8 mouse cellular contexts compared by ENCODE assay signal in genomic region chr7:49120935-49121691, GRCm38 (mm10).
DNase-seq lines count a peak whose midpoint lies in the region; ATAC-seq and TF ChIP-seq lines count a peak whose summit lies in the region.

No protein-coding gene starts in this region.

- no peaks in the 10 kb centered on the region for H3K4me1 ChIP-seq in MEL (ENCODE audit: control insufficient read depth in 1 of 2, insufficient read depth in 2 of 2, low read length in 2 of 2)
- peaks cover 38% of the 10 kb centered on the region for H3K4me1 ChIP-seq in hindbrain, embryonic 10.5 days (replicated peaks)
- peaks cover 7% of the 10 kb centered on the region; the same call in 1 of the 2 replicates for H3K4me1 ChIP-seq in lung, embryonic 16.5 days (replicated peaks; ENCODE audit: control insufficient read depth, insufficient read depth, low read length)

- no peak overlapping the region for H3K4me2 ChIP-seq in lung, embryonic 16.5 days (ENCODE audit: low read depth, low read length)

- peak; percentile 96 for TF ChIP-seq RAD21 in MEL (IDR thresholded peaks at IDR 0.05; ENCODE audit: low read depth, low read length)

- TF ChIP-seq POLR2A in MEL (IDR thresholded peaks at IDR 0.05; ENCODE audit: control insufficient read depth in 1 of 2, insufficient read depth in 1 of 2, low read depth in 1 of 2, low read length in 2 of 2, poor library complexity in 1 of 2), result no peak

- H3K4me3 ChIP-seq in MEL (ENCODE audit: control insufficient read depth in 1 of 2, insufficient read depth in 1 of 2, low read depth in 2 of 2, low read length in 2 of 2), result peak overlapping the region; percentile 23 to 37
- peak overlapping the region; percentile 42 for H3K4me3 ChIP-seq in hindbrain, embryonic 10.5 days
- no peak overlapping the region for H3K4me3 ChIP-seq in lung, embryonic 16.5 days (ENCODE audit: low read length)

- TF ChIP-seq EP300 in MEL (IDR thresholded peaks at IDR 0.05; ENCODE audit: low read depth in 1 of 2, low read length in 2 of 2), result no peak

- no peaks in the 10 kb centered on the region for H3K9me3 ChIP-seq in MEL (replicated peaks; ENCODE audit: insufficient read depth, low read length)
- no peaks in the 10 kb centered on the region for H3K9me3 ChIP-seq in hindbrain, embryonic 10.5 days
- no peaks in the 10 kb centered on the region for H3K9me3 ChIP-seq in lung, embryonic 16.5 days (ENCODE audit: control insufficient read depth, low read length)

- no peaks in the 10 kb centered on the region for H3K36me3 ChIP-seq in MEL (ENCODE audit: control insufficient read depth in 1 of 2, insufficient read depth in 2 of 2, low read length in 2 of 2)
- no peaks in the 10 kb centered on the region for H3K36me3 ChIP-seq in hindbrain, embryonic 10.5 days
- no peaks in the 10 kb centered on the region for H3K36me3 ChIP-seq in lung, embryonic 16.5 days (ENCODE audit: control insufficient read depth, insufficient read depth, low read length)

- H3K9ac ChIP-seq in MEL (ENCODE audit: control insufficient read depth, low read depth, low read length, poor library complexity, severe bottlenecking), result 0 out of 2 replicates have a peak overlapping the region, but pooled peaks have one; percentile 5
- H3K9ac ChIP-seq in lung, embryonic 16.5 days (ENCODE audit: low read length), result no peak overlapping the region

- no peaks in the 10 kb centered on the region for H3K27me3 ChIP-seq in MEL (ENCODE audit: control insufficient read depth in 1 of 2, insufficient read depth in 2 of 2, low read length in 2 of 2)
- H3K27me3 ChIP-seq in hindbrain, embryonic 10.5 days (ENCODE audit: insufficient read depth, poor library complexity, severe bottlenecking), result peaks cover 49% of the 10 kb centered on the region
- no peaks in the 10 kb centered on the region for H3K27me3 ChIP-seq in lung, embryonic 16.5 days (ENCODE audit: control insufficient read depth, insufficient read depth, low read depth, low read length)

- ATAC-seq in lung, embryonic 16.5 days (ENCODE audit: low read depth), result peak; percentile 83

- no peaks in the 10 kb centered on the region for H3K79me2 ChIP-seq in MEL (ENCODE audit: control insufficient read depth, insufficient read depth, low read length, poor library complexity)

- peak; percentile 78 for DNase-seq in MEL (ENCODE audit: low read depth, low spot score)
- peak; percentile 94 for DNase-seq in cerebellum, adult 9-10 months
- peak; percentile 56 to 96 for DNase-seq in frontal cortex, adult 2 months (ENCODE audit: extremely low spot score in 1 of 2, low spot score in 1 of 2)
- peak; percentile 88 for DNase-seq in hindbrain, embryonic 10.5 days (ENCODE audit: low spot score)
- DNase-seq in layer of hippocampus, adult 9-10 months (ENCODE audit: low spot score), result peak; percentile 90
- peak; percentile 38 for DNase-seq in retina, adult 2 months (ENCODE audit: low read depth, low spot score)
- peak; percentile 79 for DNase-seq in thymus, postnatal 25 days

- TF ChIP-seq CTCF in MEL (IDR thresholded peaks at IDR 0.05 in 2 of 3, conservative IDR thresholded peaks at IDR 0.05 in 1 of 3; ENCODE audit: control insufficient read depth in 1 of 3, insufficient read depth in 1 of 3, low read depth in 2 of 3, low read length in 3 of 3, poor library complexity in 1 of 3, severe bottlenecking in 1 of 3), result peak; percentile 76 to 97 (median 95)

- H3K27ac ChIP-seq in MEL (ENCODE audit: control insufficient read depth, low read depth, low read length), result no peak overlapping the region
- H3K27ac ChIP-seq in hindbrain, embryonic 10.5 days, result peak overlapping the region; percentile 85
- H3K27ac ChIP-seq in lung, embryonic 16.5 days (ENCODE audit: low read length), result no peak overlapping the region

- 34% methylated on average over 20 of the region's 20 CpGs for WGBS in hindbrain, embryonic 10.5 days
- WGBS in lung, embryonic 16.5 days, result 31% methylated on average over 20 of the region's 20 CpGs

TF ChIP-seq in MEL, 35 proteins besides CTCF, POLR2A, EP300 and RAD21:
- TF ChIP-seq MYC (IDR thresholded peaks at IDR 0.05; ENCODE audit: low read depth, low read length) (no peak), MYB (IDR thresholded peaks at IDR 0.05; ENCODE audit: low read depth, low read length) (no peak), USF1 (IDR thresholded peaks at IDR 0.05; ENCODE audit: low read depth, low read length) (no peak), MAZ (IDR thresholded peaks at IDR 0.05; ENCODE audit: low read depth, low read length) (peak; percentile 62; the same call in 1 of the 2 replicates), JUND (IDR thresholded peaks at IDR 0.05; ENCODE audit: low read depth, low read length) (no peak), KAT2A (conservative IDR thresholded peaks at IDR 0.05; ENCODE audit: low read depth, low read length) (no peak), NRF1 (IDR thresholded peaks at IDR 0.05; ENCODE audit: insufficient read depth, low read depth, low read length, poor library complexity, severe bottlenecking) (peak; percentile 42; the same call in 1 of the 2 replicates), MXI1 (IDR thresholded peaks at IDR 0.05; ENCODE audit: low read depth, low read length) (no peak), SIN3A (IDR thresholded peaks at IDR 0.05; ENCODE audit: low read length) (no peak), SMC3 (IDR thresholded peaks at IDR 0.05; ENCODE audit: low read depth, low read length) (peak; percentile 97), MEF2A (IDR thresholded peaks at IDR 0.05; ENCODE audit: extremely low read depth, insufficient replicate concordance, low read depth, low read length, poor library complexity, severe bottlenecking) (no peak), ZC3H11A (IDR thresholded peaks at IDR 0.05; ENCODE audit: low read depth, low read length) (peak; percentile 94), GABPA (IDR thresholded peaks at IDR 0.05; ENCODE audit: low read depth, low read length) (no peak), BHLHE40 (IDR thresholded peaks at IDR 0.05; ENCODE audit: borderline replicate concordance, low read depth, low read length) (no peak), POLR2AphosphoS5 (IDR thresholded peaks at IDR 0.05; ENCODE audit: borderline replicate concordance, low read depth, low read length) (no peak), ETS1 (IDR thresholded peaks at IDR 0.05; ENCODE audit: low read depth, low read length) (no peak), GATA1 (IDR thresholded peaks at IDR 0.05; ENCODE audit: low read depth, low read length) (peak; percentile 59), HCFC1 (IDR thresholded peaks at IDR 0.05; ENCODE audit: low read depth, low read length) (no peak), ZNF384 (IDR thresholded peaks at IDR 0.05; ENCODE audit: low read depth, low read length) (no peak)
TF ChIP-seq in MEL: peak in this region for 5.

Comparison
In these comparisons a context has a peak if more than half of its experiments do, and no peak if none do; other contexts are left out.
1. DNase-seq: peak in every context shown above with its lines; median percentile 94 in cerebellum, adult 9-10 months; 90 in layer of hippocampus, adult 9-10 months; 88 in hindbrain, embryonic 10.5 days; 79 in thymus, postnatal 25 days; 78 in MEL; 76 in frontal cortex, adult 2 months; 38 in retina, adult 2 months.